Mouse (Mus musculus): ENCODE measurements at regions not wholly inside any gene's neighbourhood (a gene's known extent, or its start where the extent isn't known, plus 50 kb on each side); places are given as distances from the start of the nearest gene placed in this dataset.

GRCm38 (mm10) chr16:55522283-55522682, 224.5 kb upstream of the Zpld1 start:
- Histone ChIP-seq H3K27me3 (ENCODE audit: control insufficient read depth, insufficient read depth, low read length) (no peaks in the 10 kb centered on the region), H3K4me1 (ENCODE audit: control insufficient read depth, insufficient read depth, low read length) (no peaks in the 10 kb centered on the region), H3K79me2 (ENCODE audit: control insufficient read depth, insufficient read depth, low read length) (no peaks in the 10 kb centered on the region), H3K9ac (ENCODE audit: low read depth, low read length) (no peak overlapping the region), H3K36me3 (ENCODE audit: control insufficient read depth, insufficient read depth, low read length) (no peaks in the 10 kb centered on the region), H3K4me3 (ENCODE audit: insufficient read depth, low read depth, low read length) (no peak overlapping the region), H3K27ac (replicated peaks; ENCODE audit: insufficient read depth, low read depth, low read length) (no peak overlapping the region)
- no peak for TF ChIP-seq CTCF (IDR thresholded peaks at IDR 0.05; ENCODE audit: low read depth, low read length)
- TF ChIP-seq POLR2A (IDR thresholded peaks at IDR 0.05; ENCODE audit: extremely low read depth, insufficient read depth, low read length), result no peak
- no peak for DNase-seq (ENCODE audit: extremely low read depth, low read depth, low spot score)
- 85% methylated on average over 1 of the region's 1 CpGs for WGBS

- no peak for TF ChIP-seq POLR2A (IDR thresholded peaks at IDR 0.05; ENCODE audit: extremely low read depth, insufficient read depth, low read length)
- no peak for TF ChIP-seq CTCF (IDR thresholded peaks at IDR 0.05; ENCODE audit: low read depth, low read length)
Measured at GRCm38 (mm10) chr16:55521421-55521971, 223.7 kb upstream of the Zpld1 start.

DNA sequence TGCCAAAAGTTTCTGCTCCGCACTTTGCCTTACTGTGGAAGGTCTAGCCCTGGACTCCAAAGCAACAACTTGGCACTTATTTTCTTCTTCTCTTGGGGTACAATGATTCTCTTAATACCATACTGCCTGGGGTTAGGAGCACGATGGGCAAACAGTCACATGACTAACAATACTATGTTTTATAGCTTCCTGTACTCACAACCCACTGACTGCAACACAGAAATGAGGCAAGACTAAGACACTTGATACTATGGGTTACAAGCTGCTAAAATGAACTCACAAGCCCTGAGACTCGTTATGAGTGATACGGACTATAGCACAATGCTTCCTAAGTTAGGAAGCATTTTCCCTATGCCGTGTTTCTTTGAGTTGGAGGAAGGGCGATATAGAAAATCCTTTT, 222.3 kb upstream of the Zpld1 start:
- Histone ChIP-seq H3K36me3 (ENCODE audit: control insufficient read depth, insufficient read depth, low read length) (no peaks in the 10 kb centered on the region), H3K9ac (ENCODE audit: low read depth, low read length) (no peak overlapping the region), H3K4me3 (ENCODE audit: insufficient read depth, low read depth, low read length) (no peak overlapping the region), H3K27ac (replicated peaks; ENCODE audit: insufficient read depth, low read depth, low read length) (no peak overlapping the region), H3K27me3 (ENCODE audit: control insufficient read depth, insufficient read depth, low read length) (no peaks in the 10 kb centered on the region), H3K4me1 (ENCODE audit: control insufficient read depth, insufficient read depth, low read length) (no peaks in the 10 kb centered on the region), H3K79me2 (ENCODE audit: control insufficient read depth, insufficient read depth, low read length) (no peaks in the 10 kb centered on the region)
- no peak for TF ChIP-seq POLR2A (IDR thresholded peaks at IDR 0.05; ENCODE audit: extremely low read depth, insufficient read depth, low read length)
- TF ChIP-seq CTCF (IDR thresholded peaks at IDR 0.05; ENCODE audit: low read depth, low read length), result no peak
- DNase-seq (ENCODE audit: extremely low read depth, low read depth, low spot score), result no peak
- 87% methylated on average over 6 of the region's 6 CpGs for WGBS

More at GRCm38 (mm10) chr16:55521421-55521971, 223.7 kb upstream of the Zpld1 start:
- Histone ChIP-seq H3K4me3 (ENCODE audit: insufficient read depth, low read depth, low read length) (no peak overlapping the region), H3K9ac (ENCODE audit: low read depth, low read length) (no peak overlapping the region), H3K79me2 (ENCODE audit: control insufficient read depth, insufficient read depth, low read length) (no peaks in the 10 kb centered on the region), H3K27me3 (ENCODE audit: control insufficient read depth, insufficient read depth, low read length) (no peaks in the 10 kb centered on the region), H3K27ac (replicated peaks; ENCODE audit: insufficient read depth, low read depth, low read length) (no peak overlapping the region), H3K36me3 (ENCODE audit: control insufficient read depth, insufficient read depth, low read length) (no peaks in the 10 kb centered on the region), H3K4me1 (ENCODE audit: control insufficient read depth, insufficient read depth, low read length) (no peaks in the 10 kb centered on the region)
- no peak for DNase-seq (ENCODE audit: extremely low read depth, low read depth, low spot score)
- 82% methylated on average over 6 of the region's 6 CpGs for WGBS

DNA sequence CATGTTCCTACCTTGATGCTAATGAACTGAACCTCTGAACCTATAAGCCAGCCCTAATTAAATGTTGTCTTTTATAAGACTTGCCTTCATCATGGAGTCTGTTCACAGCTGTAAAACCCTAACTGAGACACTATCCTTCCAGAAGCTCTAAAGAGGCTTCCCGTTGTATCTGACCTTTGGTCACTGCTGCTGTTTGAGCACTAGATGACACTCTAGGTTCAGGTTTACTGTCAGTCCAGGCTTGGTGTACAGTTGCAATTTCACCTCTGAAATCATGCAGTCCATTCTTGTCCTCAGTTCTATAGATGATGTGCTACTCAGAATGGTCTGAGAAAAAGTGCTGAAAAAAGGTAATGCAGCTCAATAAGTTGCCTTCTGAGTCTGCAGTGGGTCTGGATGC, 221.9 kb upstream of the Zpld1 start:
- Histone ChIP-seq H3K27me3 (ENCODE audit: control insufficient read depth, insufficient read depth, low read length) (no peaks in the 10 kb centered on the region), H3K4me1 (ENCODE audit: control insufficient read depth, insufficient read depth, low read length) (no peaks in the 10 kb centered on the region), H3K36me3 (ENCODE audit: control insufficient read depth, insufficient read depth, low read length) (no peaks in the 10 kb centered on the region), H3K27ac (replicated peaks; ENCODE audit: insufficient read depth, low read depth, low read length) (no peak overlapping the region), H3K79me2 (ENCODE audit: control insufficient read depth, insufficient read depth, low read length) (no peaks in the 10 kb centered on the region), H3K4me3 (ENCODE audit: insufficient read depth, low read depth, low read length) (no peak overlapping the region), H3K9ac (ENCODE audit: low read depth, low read length) (no peak overlapping the region)
- no peak for TF ChIP-seq POLR2A (IDR thresholded peaks at IDR 0.05; ENCODE audit: extremely low read depth, insufficient read depth, low read length)
- peak; percentile 37 for TF ChIP-seq CTCF (IDR thresholded peaks at IDR 0.05; ENCODE audit: low read depth, low read length)
- DNase-seq (ENCODE audit: extremely low read depth, low read depth, low spot score), result peak; percentile 52
- WGBS, result 13% methylated on average over 1 of the region's 1 CpGs

GRCm38 (mm10) chr16:55516994-55517393, 219.2 kb upstream of the Zpld1 start:
- WGBS, result 77% methylated on average over 4 of the region's 4 CpGs
- Histone ChIP-seq H3K9ac (ENCODE audit: low read depth, low read length) (no peak overlapping the region), H3K27ac (replicated peaks; ENCODE audit: insufficient read depth, low read depth, low read length) (no peak overlapping the region), H3K4me3 (ENCODE audit: insufficient read depth, low read depth, low read length) (no peak overlapping the region), H3K36me3 (ENCODE audit: control insufficient read depth, insufficient read depth, low read length) (no peaks in the 10 kb centered on the region), H3K27me3 (ENCODE audit: control insufficient read depth, insufficient read depth, low read length) (no peaks in the 10 kb centered on the region), H3K79me2 (ENCODE audit: control insufficient read depth, insufficient read depth, low read length) (no peaks in the 10 kb centered on the region), H3K4me1 (ENCODE audit: control insufficient read depth, insufficient read depth, low read length) (no peaks in the 10 kb centered on the region)
- no peak for DNase-seq (ENCODE audit: extremely low read depth, low read depth, low spot score)
- TF ChIP-seq CTCF (IDR thresholded peaks at IDR 0.05; ENCODE audit: low read depth, low read length), result no peak
- no peak for TF ChIP-seq POLR2A (IDR thresholded peaks at IDR 0.05; ENCODE audit: extremely low read depth, insufficient read depth, low read length)

DNA sequence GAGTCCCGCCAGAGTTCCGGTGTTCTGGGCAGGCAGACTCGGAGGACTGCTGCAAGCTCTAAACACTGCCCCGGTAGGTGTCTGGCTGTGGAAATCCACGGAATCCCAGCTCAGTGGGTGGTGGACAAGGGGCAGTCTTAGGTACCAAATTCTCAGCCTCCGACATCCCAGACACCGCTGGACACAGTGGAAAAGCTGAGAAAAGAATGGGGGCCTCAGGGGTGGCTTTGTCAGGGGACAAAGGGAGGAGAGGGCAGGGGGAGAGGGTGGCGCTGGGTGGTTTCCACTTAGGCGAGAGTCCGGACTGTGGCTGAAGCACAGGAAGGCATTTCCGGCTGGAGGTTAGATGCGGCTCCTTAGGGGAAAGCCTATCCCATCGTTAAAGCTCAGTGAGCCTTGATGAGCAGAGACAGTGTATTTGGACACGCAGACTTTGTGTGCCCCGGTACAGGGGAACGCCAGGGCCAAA, 217.5 kb upstream of the Zpld1 start:
- H3K79me2 ChIP-seq (ENCODE audit: control insufficient read depth, insufficient read depth, low read length), result no peaks in the 10 kb centered on the region
- H3K4me3 ChIP-seq (ENCODE audit: insufficient read depth, low read depth, low read length), result no peak overlapping the region
- no peak overlapping the region for H3K9ac ChIP-seq (ENCODE audit: low read depth, low read length)
- H3K36me3 ChIP-seq (ENCODE audit: control insufficient read depth, insufficient read depth, low read length), result no peaks in the 10 kb centered on the region
- H3K27me3 ChIP-seq (ENCODE audit: control insufficient read depth, insufficient read depth, low read length), result no peaks in the 10 kb centered on the region
- no peaks in the 10 kb centered on the region for H3K4me1 ChIP-seq (ENCODE audit: control insufficient read depth, insufficient read depth, low read length)
- no peak overlapping the region for H3K27ac ChIP-seq (replicated peaks; ENCODE audit: insufficient read depth, low read depth, low read length)
- WGBS, result 77% methylated on average over 16 of the region's 16 CpGs
- TF ChIP-seq CTCF (IDR thresholded peaks at IDR 0.05; ENCODE audit: low read depth, low read length), result no peak
- no peak for TF ChIP-seq POLR2A (IDR thresholded peaks at IDR 0.05; ENCODE audit: extremely low read depth, insufficient read depth, low read length)
- no peak for DNase-seq (ENCODE audit: extremely low read depth, low read depth, low spot score)
